Mouse (Mus musculus) induced T-regulatory cell, adult 2 months (primary cell): ENCODE data around the gene Pced1b.

Experiments
- DNase-seq: peaks from one replicate; pipeline ENCODE4 v3.0.0-alpha.2; 2012; ENCODE audit warnings: low read depth

Gene Pced1b

DNA sequence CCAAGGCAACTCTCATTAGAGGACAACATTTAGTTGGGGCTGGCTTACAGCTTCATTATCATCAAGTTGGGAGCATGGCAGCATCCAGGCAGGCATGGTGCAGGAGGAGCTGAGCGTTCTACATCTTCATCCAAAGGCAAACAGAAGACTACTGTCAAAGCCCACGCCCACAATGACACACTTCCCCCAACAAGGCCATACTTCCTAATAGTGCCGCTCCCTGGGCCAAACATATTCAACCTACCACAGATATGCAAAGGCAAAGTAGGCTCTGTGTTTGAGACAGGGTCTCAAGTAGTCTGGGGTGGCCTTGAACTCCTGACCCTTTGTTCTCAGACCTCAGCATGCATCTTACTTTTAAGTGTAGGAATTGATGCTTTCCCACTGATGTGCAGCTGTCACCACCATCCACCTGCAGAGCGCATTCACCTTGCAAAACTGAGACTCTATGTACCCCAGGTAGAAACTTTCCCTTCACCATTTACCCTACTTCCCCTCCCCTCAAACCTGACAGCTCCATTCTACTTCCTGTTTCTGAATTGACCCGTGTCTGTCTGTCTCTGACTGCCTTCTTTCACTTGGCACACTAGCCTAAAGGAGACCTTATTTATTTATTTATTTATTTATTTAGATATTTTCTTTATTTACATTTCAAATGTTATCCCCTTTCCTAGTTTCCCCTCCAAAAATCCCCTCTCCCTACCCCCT lies 40.7 kb downstream of the Pced1b start:
- DNase-seq = no peak

- DNase-seq = no peak
These were observed 41.8 kb downstream of the Pced1b start for GRCm38 (mm10) chr15:97288690-97289089.

GRCm38 (mm10) chr15:97289176-97289575 lies 42.3 kb downstream of the Pced1b start:
- DNase-seq = no peak

GRCm38 (mm10) chr15:97290351-97290750 lies 43.4 kb downstream of the Pced1b start:
- no peak for DNase-seq

DNA sequence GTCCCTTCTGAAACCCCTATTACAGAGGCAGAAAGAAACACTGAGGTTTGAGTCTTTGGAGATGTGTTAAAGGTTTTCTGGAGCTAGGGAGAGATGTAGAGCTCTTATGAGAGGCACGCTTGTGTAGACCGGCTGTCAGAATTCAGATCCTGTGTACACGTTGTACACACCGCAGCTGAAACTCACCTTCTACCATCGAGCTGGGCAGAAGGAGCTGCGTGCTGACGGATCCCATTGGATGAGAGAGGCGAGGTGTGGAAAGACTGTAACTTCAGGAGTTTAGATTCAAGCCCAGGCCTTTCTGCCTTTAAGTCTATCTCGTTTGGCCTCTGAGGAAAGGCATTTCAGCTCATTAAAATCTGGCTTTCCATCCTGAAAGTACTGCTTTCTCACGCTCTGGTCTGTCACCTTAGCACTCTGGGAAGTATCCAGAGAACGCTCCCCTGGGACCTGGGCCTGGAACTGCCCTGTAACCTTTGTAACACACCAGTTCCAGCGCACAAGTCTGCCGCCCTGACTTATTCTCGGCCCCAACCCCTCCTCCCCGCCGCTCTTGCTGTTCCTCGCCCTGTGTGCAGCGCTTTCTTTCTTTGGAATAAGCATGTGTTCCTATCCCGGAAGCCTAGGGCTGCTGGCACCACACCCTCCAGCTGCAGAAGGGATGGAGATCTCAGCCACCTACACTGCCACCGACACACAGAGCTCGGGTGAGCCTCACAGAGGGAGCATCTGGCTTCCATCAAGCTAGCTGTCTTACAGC lies 44.6 kb downstream of the Pced1b start:
- no peak for DNase-seq

- DNase-seq = no peak
These were observed 61.0 kb downstream of the Pced1b start for GRCm38 (mm10) chr15:97307935-97308334.

GRCm38 (mm10) chr15:97309533-97309932 lies 62.6 kb downstream of the Pced1b start:
- DNase-seq = no peak

DNA sequence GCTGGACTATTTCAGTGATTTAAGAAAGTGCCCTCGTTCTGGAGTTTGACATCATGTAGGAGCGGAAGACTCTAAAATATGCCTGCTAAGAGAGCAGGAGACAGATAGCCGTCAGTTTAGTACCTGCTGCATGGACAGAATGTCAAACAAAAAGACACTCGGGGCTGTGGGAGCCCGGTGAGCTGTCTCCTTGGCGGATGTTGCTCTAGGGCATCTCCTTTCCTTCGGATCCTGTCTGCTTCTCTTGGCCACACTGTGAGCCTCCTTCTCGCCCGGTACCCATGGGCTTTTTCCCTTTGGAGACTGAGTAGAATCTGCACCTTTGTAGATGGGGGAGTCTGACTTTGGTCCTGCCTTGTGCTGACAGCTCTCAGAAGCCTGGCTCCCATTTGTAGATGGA lies 63.3 kb downstream of the Pced1b start:
- DNase-seq = no peak

DNA sequence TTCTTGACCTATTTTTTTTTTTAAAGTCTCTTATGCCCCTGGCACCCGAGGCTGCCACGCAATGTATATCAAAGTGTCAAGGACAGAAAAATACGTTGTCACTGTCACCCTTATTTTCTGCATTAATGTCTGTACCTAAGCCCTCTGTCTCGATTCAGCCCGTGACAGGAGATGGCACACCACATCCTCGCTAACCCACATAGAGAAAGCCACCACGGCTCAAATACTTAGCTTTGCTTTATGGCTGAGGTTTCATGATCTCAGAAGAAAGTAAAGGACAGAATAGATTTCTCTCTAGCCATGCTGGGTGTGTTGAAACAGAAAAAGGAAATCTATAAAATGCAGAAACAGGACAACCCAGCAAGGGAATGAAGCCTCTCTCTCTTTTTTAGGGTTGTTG lies 64.3 kb downstream of the Pced1b start:
- DNase-seq = no peak

- DNase-seq = no peak
These were observed 65.0 kb downstream of the Pced1b start for GRCm38 (mm10) chr15:97311937-97312336.

DNA sequence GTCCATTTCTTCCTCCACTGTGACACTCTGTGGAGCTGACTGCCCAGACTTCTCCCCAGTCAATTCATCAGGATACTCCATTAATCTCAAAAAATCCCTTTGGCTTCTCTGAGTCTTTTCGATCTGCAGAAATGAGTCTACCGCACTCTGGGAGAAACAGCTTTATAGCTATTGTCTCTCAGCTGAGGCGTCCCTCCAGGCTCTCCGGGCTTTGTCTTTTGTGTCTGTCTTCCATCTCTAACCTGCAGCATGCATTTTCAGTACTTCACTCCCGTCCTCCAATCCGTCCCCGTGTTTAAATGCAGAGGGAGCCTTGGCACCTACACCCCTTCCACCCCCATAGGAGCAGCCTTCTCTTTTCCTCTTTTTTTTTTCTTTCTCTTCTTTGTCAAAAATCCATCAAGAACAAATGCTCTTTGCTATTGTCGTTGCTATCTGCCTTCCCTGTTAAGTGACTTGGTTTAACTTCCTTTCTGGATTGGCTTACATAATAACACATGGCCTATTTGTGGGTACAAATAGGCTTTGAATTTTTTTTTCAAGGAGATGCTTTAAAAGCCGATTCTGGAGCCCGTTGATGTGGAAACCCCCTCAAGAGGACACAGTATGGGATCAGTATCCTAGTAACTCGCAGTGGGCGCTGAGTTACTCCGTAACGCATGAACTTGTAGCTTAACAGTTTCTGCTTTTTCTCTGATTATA lies 68.0 kb downstream of the Pced1b start:
- no peak for DNase-seq

DNA sequence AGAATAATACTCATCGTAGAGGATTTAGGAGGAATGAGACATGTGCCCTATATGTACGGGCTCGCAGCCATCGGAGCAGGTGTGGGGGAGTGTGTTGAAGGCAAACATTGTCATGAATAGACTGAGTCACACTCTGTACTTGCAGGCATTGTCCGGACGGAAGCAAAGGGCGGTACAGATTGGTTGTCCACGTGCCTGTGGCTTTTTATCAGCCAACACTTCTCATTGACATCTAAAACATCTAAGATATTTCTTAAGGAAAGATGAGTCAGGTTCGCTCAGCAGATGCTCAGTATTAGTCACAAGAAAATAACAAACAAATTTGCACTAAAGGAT lies 68.5 kb downstream of the Pced1b start:
- DNase-seq = no peak

GRCm38 (mm10) chr15:97318365-97319001 lies 71.6 kb downstream of the Pced1b start:
- no peak for DNase-seq

- no peak for DNase-seq
These were observed 75.9 kb downstream of the Pced1b start for GRCm38 (mm10) chr15:97322821-97323220.

GRCm38 (mm10) chr15:97323466-97323865 lies 76.6 kb downstream of the Pced1b start:
- no peak for DNase-seq

GRCm38 (mm10) chr15:97324311-97324710 lies 77.4 kb downstream of the Pced1b start:
- no peak for DNase-seq

GRCm38 (mm10) chr15:97327500-97328081 lies 80.7 kb downstream of the Pced1b start:
- peak; percentile 90 for DNase-seq

GRCm38 (mm10) chr15:97332582-97332981 lies 85.7 kb downstream of the Pced1b start:
- no peak for DNase-seq

DNA sequence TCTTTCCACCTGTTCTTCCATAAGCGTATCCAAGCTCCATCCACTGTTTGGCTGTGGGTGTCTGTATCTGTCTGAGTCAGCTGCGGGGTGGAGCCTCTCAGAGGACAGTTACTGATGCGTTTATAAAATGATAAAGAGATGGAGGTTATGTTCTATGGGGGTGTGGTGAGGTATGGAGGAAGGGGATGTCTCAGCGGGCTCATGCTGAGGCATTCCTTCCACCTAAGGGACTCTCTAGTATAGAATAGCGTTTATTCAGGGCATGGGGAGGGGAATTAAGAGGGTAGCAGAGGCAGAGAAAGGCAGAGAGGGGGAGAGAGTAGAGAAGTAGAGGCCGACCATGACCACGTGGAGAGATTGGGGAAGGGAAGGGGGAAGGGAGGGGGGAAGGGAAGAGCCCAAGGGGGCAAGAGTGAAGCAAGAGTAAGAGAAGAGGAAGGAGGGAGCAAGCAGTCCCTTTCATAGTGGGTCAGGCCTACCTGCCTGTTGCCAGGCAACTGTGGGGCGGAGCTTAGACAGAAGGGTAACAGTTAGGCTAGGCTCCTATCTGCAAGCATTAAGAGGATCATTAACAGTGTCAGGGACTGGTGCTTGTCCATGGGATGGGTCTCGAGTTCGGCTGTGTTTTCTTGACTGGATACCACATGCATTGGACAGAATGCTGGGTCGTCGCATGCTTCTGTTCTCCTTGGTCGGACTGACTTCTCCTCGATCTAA lies 90.9 kb downstream of the Pced1b start:
- DNase-seq = peak; percentile 32

GRCm38 (mm10) chr15:97338377-97339060 lies 91.6 kb downstream of the Pced1b start:
- no peak for DNase-seq

DNA sequence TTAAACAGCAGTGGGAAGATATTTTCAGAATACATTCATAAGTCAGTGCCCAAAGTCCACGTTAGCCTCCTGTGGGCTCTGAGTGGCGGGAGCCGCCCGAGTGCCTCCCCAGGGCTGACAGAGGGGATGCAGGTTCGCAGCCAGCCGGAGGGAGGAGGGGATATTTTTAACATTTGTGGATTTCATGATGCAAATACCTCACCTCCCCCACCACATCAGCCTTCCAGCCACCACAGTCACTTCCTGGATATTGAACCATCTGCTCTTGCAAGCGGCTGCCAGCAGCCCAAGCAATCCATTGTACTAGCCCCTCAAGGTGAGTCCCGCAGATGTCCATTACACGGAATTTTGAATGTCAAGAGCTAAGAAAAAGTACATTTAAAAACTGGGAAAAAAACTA lies 95.4 kb downstream of the Pced1b start:
- DNase-seq = peak; percentile 78
